Mouse (Mus musculus) left cerebral cortex, adult 9 months (tissue): ENCODE results near the gene Cdk5rap2.

Experiments used
- DNase-seq, 2 experiments: peaks; one replicate each; pipeline ENCODE4 v3.0.0; 2022; ENCODE audit warnings: low spot score in 2 of 2

Gene Cdk5rap2

GRCm38 (mm10) chr4:70354448-70354847, 55.8 kb downstream of the Cdk5rap2 start:
- no peak for DNase-seq

GRCm38 (mm10) chr4:70353656-70354055, 56.6 kb downstream of the Cdk5rap2 start:
- DNase-seq = no peak

DNA sequence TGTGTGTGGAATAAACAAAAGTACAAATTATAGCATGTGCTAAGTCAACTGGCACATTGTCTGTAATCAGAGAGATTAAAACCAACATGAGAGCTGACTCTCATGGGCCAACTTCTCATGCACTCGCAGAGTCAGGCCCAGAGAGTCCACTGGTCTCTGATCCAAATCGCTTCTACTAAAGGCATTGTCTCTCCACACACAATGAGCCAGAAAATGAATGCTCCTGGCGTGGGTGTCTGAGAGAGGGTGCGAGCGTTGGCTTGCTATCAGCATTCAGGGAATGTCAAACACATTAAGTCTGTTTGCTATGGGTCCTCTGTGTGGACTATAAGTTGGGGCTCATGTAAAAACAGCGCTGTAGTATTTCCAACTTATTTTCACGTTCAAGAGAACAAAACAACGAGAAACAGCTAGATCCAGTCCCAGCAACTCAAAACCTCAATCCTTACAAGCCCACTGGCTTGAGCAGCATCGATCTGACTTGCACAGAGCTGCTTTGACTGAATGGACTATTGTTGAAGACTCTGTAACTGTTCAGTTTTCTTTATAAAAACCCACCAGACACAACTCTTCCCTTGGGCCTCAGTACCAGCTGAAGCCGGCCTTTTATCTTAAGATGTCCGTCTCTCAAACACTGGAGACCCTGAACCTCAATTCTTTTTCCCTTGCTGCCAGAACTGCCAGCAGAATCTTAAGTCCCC, 74.6 kb downstream of the Cdk5rap2 start:
- peak in 1 of 2 experiments; percentile 22 for DNase-seq

GRCm38 (mm10) chr4:70334995-70335394, 75.2 kb downstream of the Cdk5rap2 start:
- no peak for DNase-seq

- DNase-seq = no peak
Observed at GRCm38 (mm10) chr4:70332981-70333380, 77.3 kb downstream of the Cdk5rap2 start.

DNA sequence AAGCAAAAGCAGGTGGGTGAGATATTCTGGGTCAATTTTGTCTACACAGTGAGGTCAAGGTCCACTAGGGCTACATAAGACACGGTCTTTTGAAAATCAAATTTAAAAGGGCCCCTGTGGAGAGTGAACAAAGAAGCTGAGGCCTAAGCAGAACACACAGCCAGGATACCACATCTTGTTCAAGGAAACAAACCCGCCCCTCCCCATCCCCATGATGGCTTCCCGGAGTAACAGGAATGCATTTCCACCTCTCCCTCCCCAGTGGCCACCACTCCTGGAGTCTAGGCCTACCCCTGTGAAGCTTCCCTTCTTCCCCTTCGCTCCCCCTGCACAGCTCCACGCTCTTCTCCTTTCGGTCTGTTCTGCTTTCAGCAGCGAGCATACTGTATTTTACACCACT, 77.7 kb downstream of the Cdk5rap2 start:
- DNase-seq = no peak

DNA sequence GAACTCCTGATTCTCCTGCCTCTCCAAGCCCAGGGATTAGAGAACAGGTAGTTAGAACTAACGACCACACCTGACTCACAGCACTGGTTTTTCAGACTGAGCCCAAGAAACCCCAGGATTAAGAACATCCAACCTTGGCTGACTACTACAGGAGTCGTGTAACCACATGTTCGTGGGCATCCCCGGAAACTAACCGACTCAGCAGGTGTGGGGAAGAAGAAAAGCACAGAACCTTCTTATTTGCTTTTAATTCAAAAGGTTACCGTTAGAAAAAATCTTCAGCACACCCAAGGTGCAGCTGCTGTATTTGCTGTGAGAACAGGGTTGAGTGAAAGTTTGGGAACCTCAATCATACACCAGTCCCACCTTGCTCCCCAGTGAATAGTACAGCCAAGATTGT, 79.1 kb downstream of the Cdk5rap2 start:
- DNase-seq = no peak

GRCm38 (mm10) chr4:70328033-70328432, 82.2 kb downstream of the Cdk5rap2 start:
- DNase-seq = no peak

GRCm38 (mm10) chr4:70327436-70327835, 82.8 kb downstream of the Cdk5rap2 start:
- DNase-seq = no peak

GRCm38 (mm10) chr4:70321586-70321985, 88.7 kb downstream of the Cdk5rap2 start:
- no peak for DNase-seq

- DNase-seq = no peak
Observed at GRCm38 (mm10) chr4:70312170-70312569, 98.1 kb downstream of the Cdk5rap2 start.

DNA sequence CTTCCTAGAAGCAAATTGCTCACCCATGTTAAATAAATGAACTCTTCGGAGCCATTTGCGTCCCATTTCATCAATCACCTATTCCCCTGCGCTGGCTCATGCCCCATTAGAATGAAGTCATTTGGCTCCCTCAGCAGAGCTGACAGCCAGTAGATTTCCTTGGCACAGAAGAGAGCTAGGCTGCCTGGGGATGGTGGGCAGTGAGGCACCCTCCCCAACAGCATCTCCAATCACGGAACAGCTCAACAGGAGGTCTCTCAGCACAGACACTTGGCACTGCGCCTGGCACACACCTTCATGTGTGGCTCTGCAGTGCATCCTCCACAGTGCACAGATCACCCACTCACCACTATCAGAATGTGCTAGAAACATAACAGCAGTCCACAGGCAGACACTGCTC, 98.7 kb downstream of the Cdk5rap2 start:
- DNase-seq = peak; percentile 60 to 64

DNA sequence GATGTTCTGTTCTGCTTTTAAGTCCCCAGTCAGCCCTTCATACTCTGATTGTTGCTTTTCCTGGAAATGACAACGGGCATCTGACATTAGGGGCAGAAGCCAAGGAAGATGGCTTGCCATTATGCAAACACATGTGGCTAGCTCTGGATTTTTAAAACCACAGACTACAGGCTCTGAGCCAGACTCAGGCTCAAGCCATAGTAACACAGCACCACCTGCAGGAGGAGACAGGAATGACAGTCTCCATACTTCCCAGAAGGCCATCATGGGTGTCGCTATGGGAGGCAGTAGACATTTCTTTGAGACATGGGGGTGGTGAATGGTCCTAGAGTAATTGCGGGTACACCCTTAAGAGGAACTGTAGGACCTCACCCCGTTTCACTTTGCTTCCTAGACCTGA, 103.0 kb downstream of the Cdk5rap2 start:
- peak; percentile 46 to 89 for DNase-seq

DNA sequence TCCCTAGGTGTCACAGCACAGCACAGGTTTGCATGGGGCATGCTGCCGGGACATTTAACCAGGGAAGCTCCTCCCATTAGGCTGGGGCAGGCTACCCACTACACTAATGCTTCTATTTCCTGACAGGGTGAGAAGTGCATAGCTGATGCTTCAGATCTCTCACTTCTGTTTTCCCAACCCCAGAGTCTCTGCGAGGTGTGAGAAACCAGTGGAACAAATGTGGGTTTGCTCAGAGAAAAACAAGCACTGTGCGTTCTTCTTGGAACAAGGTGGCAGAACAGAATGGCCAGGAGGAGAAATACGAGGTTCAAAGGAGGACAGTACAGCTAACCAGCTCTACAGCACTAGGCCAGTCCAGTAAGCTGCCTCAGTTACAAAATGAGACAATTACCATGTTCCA, 106.4 kb downstream of the Cdk5rap2 start:
- peak in 1 of 2 experiments; percentile 12 for DNase-seq

GRCm38 (mm10) chr4:70301187-70301586, 109.1 kb downstream of the Cdk5rap2 start:
- DNase-seq = no peak

DNA sequence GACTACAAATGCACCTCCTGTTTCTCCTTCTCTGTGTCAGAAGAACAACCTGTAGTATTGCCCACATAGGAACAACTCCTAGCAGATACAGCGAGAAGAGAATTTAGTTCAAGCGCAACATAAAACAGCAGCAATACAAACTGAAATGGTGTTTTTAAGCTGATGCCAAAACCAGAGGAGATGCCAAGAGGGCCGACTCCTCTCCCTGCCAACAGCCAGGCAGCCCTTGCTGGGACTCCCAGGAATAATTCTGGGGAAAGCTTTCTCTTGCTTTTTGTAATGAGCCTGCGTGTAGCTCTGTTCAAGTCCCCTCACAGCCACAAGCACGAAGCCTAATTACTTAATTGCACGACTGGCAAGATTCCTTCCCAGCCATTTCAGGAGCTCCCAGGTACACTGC, 120.9 kb downstream of the Cdk5rap2 start:
- peak in 1 of 2 experiments; percentile 12 for DNase-seq

DNA sequence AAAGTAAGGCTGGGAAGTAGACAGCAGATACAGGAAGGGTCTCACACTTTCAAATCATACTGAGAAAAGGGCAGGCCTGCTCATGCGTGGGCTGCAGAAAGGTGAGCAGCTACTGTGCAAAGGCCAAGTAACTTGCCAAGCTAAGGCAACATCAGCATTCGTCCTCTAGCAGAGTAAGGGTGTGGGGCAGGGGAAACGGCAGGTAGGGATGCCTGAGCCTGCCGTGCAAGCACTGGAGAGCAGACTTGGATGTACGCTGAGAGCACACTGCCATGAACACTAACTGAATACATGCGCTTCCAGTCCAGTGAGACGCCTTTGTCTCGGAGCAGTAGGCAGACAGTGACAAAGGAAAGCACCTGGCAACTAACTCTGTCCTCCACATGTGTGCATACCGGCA, 127.1 kb downstream of the Cdk5rap2 start:
- DNase-seq = no peak

GRCm38 (mm10) chr4:70278882-70279281, 131.4 kb downstream of the Cdk5rap2 start:
- DNase-seq = no peak

- DNase-seq = no peak
Observed at GRCm38 (mm10) chr4:70278057-70278456, 132.2 kb downstream of the Cdk5rap2 start.

DNA sequence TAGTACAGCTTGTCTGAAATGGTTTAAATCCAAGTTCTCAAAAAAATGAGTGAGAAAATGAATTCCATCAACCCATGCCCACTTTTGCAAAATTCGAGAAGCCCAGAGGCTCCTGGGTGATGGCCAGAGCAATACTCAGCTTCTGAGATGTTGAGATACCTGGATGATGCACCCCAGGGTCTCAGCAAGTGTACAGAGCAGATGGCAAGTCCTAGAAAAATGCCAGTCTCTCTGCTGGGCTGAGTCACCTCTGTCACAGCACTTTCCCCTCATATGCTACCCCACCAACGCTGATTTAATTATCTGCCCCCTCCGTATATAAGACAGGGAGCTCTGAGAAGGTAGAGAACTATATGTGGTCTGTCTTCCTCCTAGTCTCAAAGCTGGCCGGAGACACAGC, 137.3 kb downstream of the Cdk5rap2 start:
- DNase-seq = peak in 1 of 2 experiments; percentile 32

DNA sequence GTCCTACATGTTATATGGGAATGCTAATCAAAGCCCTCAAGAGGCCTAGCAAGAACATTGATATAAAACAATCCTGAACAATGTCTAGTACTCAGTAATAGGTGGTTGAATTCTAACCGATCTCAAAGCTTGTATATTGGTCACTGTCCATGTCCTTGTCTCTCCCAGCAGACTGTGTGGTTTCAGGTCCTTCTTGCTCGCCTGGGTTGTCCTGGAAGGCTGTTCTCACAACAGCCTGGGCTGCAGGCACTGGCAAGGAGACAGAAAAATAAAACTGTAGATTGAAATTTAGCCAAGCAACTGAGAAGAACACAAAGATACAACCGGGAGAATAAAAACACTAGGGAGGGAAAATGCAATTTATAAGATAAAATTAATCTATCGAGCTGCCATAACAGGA, 137.7 kb downstream of the Cdk5rap2 start:
- DNase-seq = no peak

GRCm38 (mm10) chr4:70267213-70267906, 142.9 kb downstream of the Cdk5rap2 start:
- no peak for DNase-seq

- peak in 1 of 2 experiments; percentile 44 for DNase-seq
Observed at GRCm38 (mm10) chr4:70265248-70265647, 145.0 kb downstream of the Cdk5rap2 start.
